Mouse (Mus musculus): Measurements from ENCODE around the gene Podn.
"Not testable (repeated sequence)": the region's sequence is repeated elsewhere in the genome, so short reads cannot be mapped to it uniquely, and the experiment has no call there.

Podn gene

DNA sequence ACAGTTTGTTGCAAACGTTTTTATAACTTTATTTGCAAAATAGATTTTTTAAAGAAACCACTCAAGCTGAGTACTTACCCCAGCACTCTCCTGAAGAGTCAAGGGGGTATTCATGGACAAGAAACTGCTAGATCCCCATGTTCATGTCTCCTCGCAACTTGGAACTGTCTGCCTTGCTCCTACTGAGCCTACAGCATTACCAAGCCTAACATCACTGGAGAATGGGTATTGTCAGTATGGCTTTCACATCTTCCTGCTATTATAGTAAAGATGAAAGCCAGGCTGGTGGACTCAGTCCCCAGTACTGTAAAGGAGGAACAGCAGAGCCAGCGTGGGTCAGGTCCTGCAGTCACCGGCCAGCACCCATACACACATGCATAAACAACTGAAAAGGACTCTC, at the start of gene Podn:
Gene Podn, minus strand, starts transcription at position 101 of the 400 bp plus-strand sequence.
- DNase-seq, result no peak

GRCm38 (mm10) chr4:108145554-108145953, 49.3 kb upstream of the Podn start:
- not testable (repeated sequence) for DNase-seq

GRCm38 (mm10) chr4:108144880-108145279, 48.6 kb upstream of the Podn start, which contains the start of gene Scp2:
Scp2 (minus strand) TSS chr4:108144998.
- no peak for DNase-seq

DNA sequence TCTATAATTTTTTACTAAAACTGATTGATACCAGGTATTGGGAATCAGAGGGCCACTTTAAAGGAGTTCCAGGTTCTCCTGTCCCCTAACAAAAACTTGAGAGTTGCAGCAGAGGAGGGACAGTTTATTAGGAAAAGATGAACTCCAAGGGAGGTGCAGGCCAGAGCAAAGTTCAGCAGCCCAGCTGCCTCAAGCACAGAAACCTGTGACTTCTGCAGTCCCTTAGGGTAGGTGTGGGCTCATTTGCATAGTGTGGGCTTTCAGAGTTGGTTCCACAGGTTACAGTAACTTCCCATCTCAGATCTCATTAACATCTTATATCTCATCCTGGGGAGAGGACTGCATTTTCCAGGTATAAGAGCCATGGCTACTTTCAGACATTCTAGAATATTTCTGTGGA, 47.5 kb upstream of the Podn start:
- DNase-seq, result no peak

DNA sequence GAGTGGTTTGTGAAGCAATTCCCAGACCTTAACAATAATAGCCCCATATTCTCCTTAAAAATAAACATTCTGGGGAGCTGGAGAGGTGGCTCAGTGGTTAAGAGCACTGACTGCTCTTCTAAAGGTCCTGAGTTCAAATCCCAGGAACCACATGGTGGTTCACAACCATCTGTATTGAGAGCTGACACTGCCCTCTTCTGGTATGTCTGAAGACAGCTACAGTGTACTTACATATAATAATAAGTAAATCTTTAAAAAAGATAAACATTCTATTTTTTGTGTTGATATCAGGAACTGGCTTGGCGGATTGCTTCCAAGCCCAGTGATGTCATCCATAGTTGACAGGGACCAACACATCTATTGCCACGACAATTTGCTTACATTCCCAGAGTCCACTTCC, 46.9 kb upstream of the Podn start:
- not testable (repeated sequence) for DNase-seq

DNA sequence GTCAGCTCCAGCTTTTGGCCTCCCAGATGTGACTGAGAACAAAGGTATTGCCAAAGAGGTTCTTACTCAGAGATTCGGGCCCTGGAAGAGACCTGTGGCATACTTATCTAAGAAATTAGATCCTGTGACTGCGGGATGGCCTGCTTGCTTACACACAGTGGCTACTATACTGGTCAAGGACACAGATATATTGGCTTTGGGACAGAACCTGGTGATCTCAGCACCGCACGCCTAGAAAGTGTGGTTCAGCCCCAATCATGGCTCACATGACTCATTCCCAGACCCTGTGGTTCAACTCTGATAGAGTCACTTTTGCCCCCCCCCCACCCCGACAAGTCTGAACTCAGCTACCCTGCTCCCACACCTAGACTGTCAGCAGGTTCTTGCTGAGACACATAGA, 40.7 kb upstream of the Podn start:
- no peak for DNase-seq

DNA sequence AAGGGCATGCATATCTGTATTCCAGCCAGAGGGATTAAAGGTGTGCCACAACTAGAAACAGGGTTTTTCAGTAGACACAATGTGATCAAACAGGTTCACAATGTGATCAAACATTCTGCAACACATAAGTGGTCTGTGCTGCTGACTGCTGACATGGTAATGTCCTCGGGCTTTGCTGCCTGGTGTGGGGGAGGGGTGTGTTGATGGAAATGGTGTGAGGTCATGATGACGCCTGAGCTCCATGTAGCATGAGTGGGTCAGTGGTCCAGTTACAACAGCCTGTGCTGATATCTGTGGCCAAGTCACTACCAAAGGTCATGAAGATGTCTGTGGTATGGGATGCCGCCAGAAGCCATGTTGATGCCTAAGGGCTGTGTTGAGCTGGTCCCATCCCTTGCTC, 34.2 kb upstream of the Podn start:
- no peak for DNase-seq

- DNase-seq, result no peak
Observed at GRCm38 (mm10) chr4:108128339-108128738, 32.1 kb upstream of the Podn start.

- no peak for DNase-seq
Observed at GRCm38 (mm10) chr4:108127516-108127915, 31.3 kb upstream of the Podn start.

DNA sequence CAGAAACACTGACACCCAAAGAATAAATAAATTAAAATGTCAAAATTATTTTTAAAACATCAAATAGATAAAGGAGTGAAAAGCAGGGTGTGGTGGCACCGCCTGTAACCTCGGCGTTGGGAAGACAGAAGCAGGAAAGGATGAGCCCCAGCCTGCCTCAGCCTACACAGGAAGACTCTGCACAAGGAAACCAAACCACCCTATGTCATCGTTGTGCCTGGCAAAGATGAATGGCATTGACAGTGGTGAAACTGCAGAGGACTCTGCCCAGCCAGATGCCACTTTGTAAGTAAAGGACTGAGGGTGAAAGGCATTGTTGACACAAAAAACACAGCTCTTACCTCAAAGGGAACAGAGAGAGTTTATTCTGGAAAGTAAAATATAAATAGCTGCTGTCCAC, 30.0 kb upstream of the Podn start:
- DNase-seq, result no peak

GRCm38 (mm10) chr4:108124104-108124503, 27.9 kb upstream of the Podn start:
- DNase-seq, result no peak

GRCm38 (mm10) chr4:108117924-108118876, 22.0 kb upstream of the Podn start:
- DNase-seq, result peak; percentile 94

GRCm38 (mm10) chr4:108117488-108117887, 21.2 kb upstream of the Podn start:
- DNase-seq, result peak; percentile 6

DNA sequence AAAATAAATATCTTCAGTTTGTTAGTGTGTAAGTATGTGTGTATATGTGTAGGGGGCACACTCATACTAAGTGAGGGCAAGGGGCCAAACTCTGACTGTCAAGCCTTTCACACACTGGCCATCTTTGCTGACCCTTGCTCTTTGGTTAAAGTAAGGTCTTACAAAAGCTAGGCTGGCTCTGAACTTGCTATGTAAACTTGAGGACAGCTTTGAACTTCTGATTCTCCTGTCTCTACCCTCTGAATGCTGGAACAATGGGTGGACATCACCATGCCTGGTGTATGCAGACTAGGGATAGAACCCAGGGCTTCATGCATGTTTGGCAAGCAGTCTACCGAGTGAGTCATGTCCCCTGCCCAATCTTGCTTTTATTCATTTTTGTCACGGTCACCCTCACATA, 20.2 kb upstream of the Podn start:
- DNase-seq, result no peak

DNA sequence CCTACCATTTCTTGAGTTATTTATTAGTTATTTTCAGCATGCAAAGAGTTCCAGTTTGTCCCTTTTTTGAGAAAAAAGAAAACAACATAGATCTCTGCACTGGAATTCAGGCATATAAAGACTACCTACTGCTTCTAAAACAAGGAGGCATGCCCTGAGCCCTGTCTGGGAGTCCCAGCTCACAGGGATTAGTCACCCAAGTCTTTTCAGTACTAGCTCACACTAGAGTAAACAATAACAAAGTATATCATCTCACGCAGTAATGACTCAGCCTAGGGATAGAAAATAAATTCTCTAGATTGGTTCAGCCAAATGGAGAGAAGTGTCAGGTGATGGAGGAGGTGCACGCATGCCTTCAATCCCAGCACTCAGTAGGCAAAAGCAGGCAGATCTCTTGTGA, 14.5 kb upstream of the Podn start:
- no peak for DNase-seq

GRCm38 (mm10) chr4:108109728-108110127, 13.5 kb upstream of the Podn start:
- DNase-seq, result no peak

- no peak for DNase-seq
Observed at GRCm38 (mm10) chr4:108092741-108093397, 3.4 kb downstream of the Podn start.

- no peak for DNase-seq
Observed at GRCm38 (mm10) chr4:108083993-108084392, 12.3 kb downstream of the Podn start.

- DNase-seq, result no peak
Observed at GRCm38 (mm10) chr4:108083032-108083735, 13.1 kb downstream of the Podn start.

GRCm38 (mm10) chr4:108082401-108082806, 13.8 kb downstream of the Podn start:
- DNase-seq, result no peak

DNA sequence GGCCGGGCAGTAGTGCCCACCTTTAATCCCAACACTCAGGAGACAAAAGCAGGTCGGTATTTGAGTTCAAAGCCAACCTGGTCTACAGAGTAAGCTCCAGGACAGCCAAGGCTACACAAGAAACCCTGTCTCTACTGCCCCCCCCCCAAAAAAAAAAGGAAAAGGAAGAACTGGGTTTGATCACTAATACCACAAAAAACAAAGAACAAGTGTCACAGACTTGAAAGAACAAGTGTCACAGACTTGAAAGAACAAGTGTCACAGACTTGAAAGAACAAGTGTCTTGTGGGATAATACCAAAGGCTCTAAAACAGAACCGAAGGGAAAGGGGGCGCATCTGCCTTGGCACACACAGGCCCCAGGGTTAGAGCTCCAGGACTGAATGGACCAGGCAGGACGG, 15.4 kb downstream of the Podn start:
- DNase-seq, result no peak

GRCm38 (mm10) chr4:108079762-108080161, 16.5 kb downstream of the Podn start:
- DNase-seq, result no peak

- not testable (repeated sequence) for DNase-seq
Observed at GRCm38 (mm10) chr4:108079191-108079590, 17.1 kb downstream of the Podn start.

Data from thymus, postnatal 14 days (tissue).